Mouse (Mus musculus) mesoderm, embryonic 11.5 days (tissue): ENCODE data around the gene Mpdu1.
"Not testable (repeated sequence)": the region's sequence is repeated elsewhere in the genome, so short reads cannot be mapped to it uniquely, and the experiment has no call there.

Experiments used
- DNase-seq: peaks from one replicate; pipeline ENCODE4 v3.0.0-alpha.2; 2012; ENCODE audit warnings: low read depth, low spot score

Gene Mpdu1

DNA sequence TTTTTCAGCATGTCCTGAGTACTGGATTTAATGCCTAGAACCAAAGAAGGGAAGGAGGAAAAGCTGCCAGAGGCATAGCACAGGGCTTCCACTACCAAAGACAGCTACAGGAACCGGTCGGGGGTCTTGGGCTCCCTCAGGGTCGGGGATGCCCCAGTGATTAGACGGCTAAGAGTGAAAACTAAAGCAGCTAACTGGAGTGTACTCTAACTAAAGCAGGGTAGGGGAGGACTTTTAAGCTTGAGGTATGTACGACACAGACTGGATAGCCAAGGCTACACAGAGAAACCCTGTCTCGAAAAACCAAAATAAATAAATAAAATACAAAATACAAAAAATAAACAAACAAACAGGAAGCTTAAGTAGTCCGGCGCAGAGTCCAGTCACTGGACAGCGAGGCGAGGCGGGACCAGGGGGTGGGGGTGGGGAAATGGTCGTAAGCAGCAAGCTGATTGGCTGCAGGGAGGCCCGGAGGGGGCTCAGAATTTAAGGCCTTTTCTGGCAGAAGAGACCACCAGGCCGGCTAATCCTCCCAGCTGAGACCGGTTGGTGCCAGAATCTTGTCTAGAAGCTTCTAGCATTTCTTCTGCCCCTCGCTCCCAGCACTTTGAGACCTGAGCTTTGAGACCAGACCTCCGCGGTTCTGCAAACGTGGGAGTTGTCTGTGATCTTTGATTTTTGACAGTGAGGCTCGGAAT is 40.7 kb downstream of the Mpdu1 start, which contains the start of gene Sat2:
Gene Sat2 (plus strand): TSS at position 454 of the 698 bp plus-strand sequence.
- DNase-seq: peak; percentile 85

GRCm38 (mm10) chr11:69620394-69621081 is 41.9 kb downstream of the Mpdu1 start:
- DNase-seq: no peak

GRCm38 (mm10) chr11:69617805-69618204 is 44.6 kb downstream of the Mpdu1 start, which contains the start of gene Shbg:
Gene Shbg, minus strand, starts transcription at chr11:69617905.
- DNase-seq: no peak

- no peak for DNase-seq
Measured at GRCm38 (mm10) chr11:69616781-69617180, 45.7 kb downstream of the Mpdu1 start.

GRCm38 (mm10) chr11:69614257-69614588 is 48.2 kb downstream of the Mpdu1 start:
- DNase-seq: not testable (repeated sequence)

DNA sequence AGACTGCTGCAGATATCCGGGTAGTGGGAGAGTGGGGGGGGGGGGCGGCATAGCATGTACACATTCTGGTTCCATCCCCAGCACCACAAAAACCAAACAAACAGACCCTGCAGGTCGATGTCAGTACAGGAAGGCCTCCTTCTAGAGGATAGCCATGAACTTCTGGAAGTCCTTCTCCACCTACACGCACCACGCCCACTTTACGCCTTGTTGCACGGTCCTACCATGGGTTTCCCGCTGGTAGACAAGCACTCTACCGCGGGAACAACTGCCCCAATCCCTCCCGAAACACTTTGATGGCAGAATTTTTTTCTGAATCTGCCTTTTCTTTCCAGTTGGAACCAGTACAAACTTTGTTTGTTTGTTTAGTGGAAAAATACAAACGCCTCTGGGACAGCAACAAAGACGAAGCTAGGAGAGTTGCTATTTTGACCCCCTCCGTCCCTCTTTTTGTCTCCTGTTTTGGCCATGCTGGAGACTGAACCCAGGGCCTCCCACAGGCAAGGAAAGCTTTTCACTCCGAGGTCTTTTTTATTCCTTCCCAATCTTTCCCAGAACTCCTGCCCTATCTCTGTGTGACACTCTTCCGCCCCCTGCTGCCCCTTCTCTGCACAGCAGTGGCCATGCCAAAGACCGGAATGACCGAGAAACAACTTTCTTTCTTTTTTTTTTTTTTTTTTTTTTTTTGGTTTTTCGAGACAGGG is 48.7 kb downstream of the Mpdu1 start:
- DNase-seq: peak; percentile 83

DNA sequence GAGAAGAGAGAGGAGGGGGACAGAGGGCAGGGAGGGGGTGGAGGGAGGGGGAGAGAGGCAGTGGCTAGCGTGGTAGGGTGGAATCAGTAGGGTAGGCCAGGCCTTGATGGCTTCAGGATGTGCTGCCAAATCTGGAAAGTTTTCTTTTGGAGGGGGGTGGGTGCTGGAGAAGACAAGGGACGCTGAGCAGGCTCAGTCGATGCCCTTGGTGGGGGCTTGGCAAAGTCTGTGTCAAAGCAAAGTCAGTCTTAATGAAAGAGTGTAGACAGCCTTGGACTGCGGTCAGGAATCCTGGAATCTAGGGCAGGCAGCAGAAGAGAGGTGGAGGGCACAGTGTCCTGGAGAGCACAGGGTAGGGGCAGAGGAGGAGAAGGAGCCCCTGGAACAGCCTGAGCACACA is 51.5 kb downstream of the Mpdu1 start:
- DNase-seq: no peak

GRCm38 (mm10) chr11:69609416-69609815 is 53.0 kb downstream of the Mpdu1 start:
- no peak for DNase-seq

DNA sequence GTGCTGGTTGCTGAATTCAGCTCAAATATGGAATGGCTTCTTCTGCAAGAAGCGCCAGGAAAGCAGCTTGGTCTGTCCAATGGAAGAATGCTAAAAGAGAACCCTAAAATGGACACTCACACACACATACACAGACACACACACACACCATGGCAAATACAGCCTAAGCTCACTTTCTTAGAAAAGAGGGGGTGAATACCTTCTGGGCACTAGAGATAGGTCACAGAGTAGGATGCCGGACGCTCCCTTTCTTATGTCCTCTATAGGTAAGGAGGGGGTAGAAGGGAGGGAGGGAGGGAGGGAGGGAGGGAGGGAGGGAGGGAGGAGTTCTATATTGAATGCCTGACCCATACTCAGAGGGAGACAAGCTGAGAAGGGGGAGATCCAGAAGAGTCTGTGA is 53.9 kb downstream of the Mpdu1 start:
- DNase-seq: no peak

- no peak for DNase-seq
Measured at GRCm38 (mm10) chr11:69606832-69607231, 55.6 kb downstream of the Mpdu1 start.
